Mouse (Mus musculus): ENCODE results near the gene Scn3b.

Scn3b gene

GRCm38 (mm10) chr9:40268748-40269102 is 292 bp upstream of the Scn3b start:
- peak; percentile 31 for ATAC-seq (ENCODE audit: low TSS enrichment)

GRCm38 (mm10) chr9:40269880-40270279 is 863 bp downstream of the Scn3b start:
- ATAC-seq (ENCODE audit: low TSS enrichment): peak; percentile 51

- ATAC-seq (ENCODE audit: low TSS enrichment): no peak
Measured at GRCm38 (mm10) chr9:40271075-40271474, 2.1 kb downstream of the Scn3b start.

- ATAC-seq (ENCODE audit: low TSS enrichment): no peak
Measured at GRCm38 (mm10) chr9:40272822-40273221, 3.8 kb downstream of the Scn3b start.

GRCm38 (mm10) chr9:40275904-40276303 is 6.9 kb downstream of the Scn3b start:
- ATAC-seq (ENCODE audit: low TSS enrichment): no peak

- ATAC-seq (ENCODE audit: low TSS enrichment): no peak
Measured at GRCm38 (mm10) chr9:40277671-40278070, 8.7 kb downstream of the Scn3b start.

- ATAC-seq (ENCODE audit: low TSS enrichment): no peak
Measured at GRCm38 (mm10) chr9:40279438-40279837, 10.4 kb downstream of the Scn3b start.

- peak; percentile 51 for ATAC-seq (ENCODE audit: low TSS enrichment)
Measured at GRCm38 (mm10) chr9:40282968-40283367, 14.0 kb downstream of the Scn3b start.

- ATAC-seq (ENCODE audit: low TSS enrichment): no peak
Measured at GRCm38 (mm10) chr9:40292475-40292874, 23.5 kb downstream of the Scn3b start.

- no peak for ATAC-seq (ENCODE audit: low TSS enrichment)
Measured at GRCm38 (mm10) chr9:40293286-40293685, 24.3 kb downstream of the Scn3b start.

GRCm38 (mm10) chr9:40293740-40294139 is 24.7 kb downstream of the Scn3b start:
- ATAC-seq (ENCODE audit: low TSS enrichment): no peak

- ATAC-seq (ENCODE audit: low TSS enrichment): no peak
Measured at GRCm38 (mm10) chr9:40294210-40294609, 25.2 kb downstream of the Scn3b start.

GRCm38 (mm10) chr9:40294866-40295265 is 25.8 kb downstream of the Scn3b start:
- ATAC-seq (ENCODE audit: low TSS enrichment): no peak

GRCm38 (mm10) chr9:40296251-40296650 is 27.2 kb downstream of the Scn3b start:
- ATAC-seq (ENCODE audit: low TSS enrichment): peak; percentile 32

GRCm38 (mm10) chr9:40297969-40298368 is 29.0 kb downstream of the Scn3b start:
- no peak for ATAC-seq (ENCODE audit: low TSS enrichment)

- ATAC-seq (ENCODE audit: low TSS enrichment): no peak
Measured at GRCm38 (mm10) chr9:40299323-40299722, 30.3 kb downstream of the Scn3b start.

GRCm38 (mm10) chr9:40300018-40300989 is 31.3 kb downstream of the Scn3b start:
- ATAC-seq (ENCODE audit: low TSS enrichment): peak; percentile 44; the same call in 1 of the 2 replicates

- ATAC-seq (ENCODE audit: low TSS enrichment): peak; percentile 62
Measured at GRCm38 (mm10) chr9:40301475-40301874, 32.5 kb downstream of the Scn3b start.

- no peak for ATAC-seq (ENCODE audit: low TSS enrichment)
Measured at GRCm38 (mm10) chr9:40302375-40302774, 33.4 kb downstream of the Scn3b start.

GRCm38 (mm10) chr9:40304243-40304642 is 35.2 kb downstream of the Scn3b start:
- ATAC-seq (ENCODE audit: low TSS enrichment): no peak

GRCm38 (mm10) chr9:40307311-40307710 is 38.3 kb downstream of the Scn3b start:
- no peak for ATAC-seq (ENCODE audit: low TSS enrichment)

- ATAC-seq (ENCODE audit: low TSS enrichment): no peak
Measured at GRCm38 (mm10) chr9:40309876-40310275, 40.9 kb downstream of the Scn3b start.

GRCm38 (mm10) chr9:40311813-40312212 is 42.8 kb downstream of the Scn3b start:
- no peak for ATAC-seq (ENCODE audit: low TSS enrichment)

Measured in frontal cortex, adult (tissue).